18 mouse cellular contexts compared by ENCODE assay signal in genomic region chr8:37134192-37134964, GRCm38 (mm10).
"Had no signal": no experiment of that assay in that cellular context is flagged by ENCODE, and none has a peak within 500 bp of the region (broad histone marks: within the 10 kb centered on the region; RNA-seq: fewer than 3 reads in every experiment).

No protein-coding gene starts in this region.

- H3K27ac ChIP-seq: midbrain, embryonic 10.5 days; midbrain, embryonic 12.5 days; neural tube, embryonic 13.5 days; neural tube, embryonic 15.5 days had no signal

- H3K4me2 ChIP-seq: lung, embryonic 14.5 days; midbrain, embryonic 12.5 days; neural tube, embryonic 13.5 days; neural tube, embryonic 15.5 days had no signal

- DNase-seq: lung, embryonic 14.5 days; lung, postnatal 10 days; lung, postnatal 4 days; midbrain, embryonic 14.5 days; retina, postnatal 1 day; right cerebral cortex, adult 18-20 months; right cerebral cortex, postnatal 25 days; right cerebral cortex, postnatal 4 days; spleen, adult 18-20 months; thymus, adult 18-20 months; thymus, postnatal 14 days; thymus, postnatal 36 days had no signal

- H3K4me3 ChIP-seq: midbrain, embryonic 10.5 days; midbrain, embryonic 12.5 days; myocyte; neural tube, embryonic 13.5 days; neural tube, embryonic 15.5 days had no signal

- ATAC-seq: midbrain, embryonic 16.5 days had no signal

- H3K9me3 ChIP-seq: midbrain, embryonic 10.5 days; midbrain, embryonic 12.5 days; neural tube, embryonic 13.5 days; neural tube, embryonic 15.5 days had no signal

- H3K9ac ChIP-seq: lung, embryonic 14.5 days; midbrain, embryonic 12.5 days; neural tube, embryonic 13.5 days; neural tube, embryonic 15.5 days had no signal

- H3K27me3 ChIP-seq: midbrain, embryonic 12.5 days; neural tube, embryonic 13.5 days; neural tube, embryonic 15.5 days had no signal

- H3K4me1 ChIP-seq: midbrain, embryonic 10.5 days; midbrain, embryonic 12.5 days; neural tube, embryonic 15.5 days had no signal

- H3K36me3 ChIP-seq: midbrain, embryonic 10.5 days; midbrain, embryonic 12.5 days; neural tube, embryonic 13.5 days; neural tube, embryonic 15.5 days had no signal
